Mouse (Mus musculus): ENCODE results near the gene Dpp6. TPM values are rescaled to one million over a fixed set of nuclear protein-coding genes. Genes with fewer than 3 reads are reported as not detected.

Dpp6 gene
- total and polyA plus RNA-seq, 3 experiments, result not detected

DNA sequence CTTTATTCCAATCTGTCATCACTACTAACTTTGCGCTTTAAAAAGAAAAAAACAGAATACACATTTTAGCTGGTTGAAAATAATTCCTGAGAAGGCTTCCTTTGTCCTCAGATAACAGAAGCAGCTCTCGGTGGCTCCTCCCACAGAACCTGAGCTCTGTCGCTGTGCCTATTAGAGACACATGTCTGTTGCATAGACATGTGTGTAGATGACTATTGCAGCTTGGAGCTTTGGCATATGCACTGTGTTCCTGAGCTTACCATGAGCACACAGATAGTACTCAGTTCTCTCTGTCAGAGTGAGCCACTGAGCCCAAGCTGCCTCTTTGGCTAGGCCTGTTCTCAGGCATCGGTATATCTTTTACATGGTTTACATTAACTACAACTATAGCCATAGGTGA is 732.3 kb downstream of the Dpp6 start:
- Histone ChIP-seq H3K27me3 (ENCODE audit: control insufficient read depth in 1 of 2, insufficient read depth in 2 of 2, low read length in 2 of 2) (no peaks in the 10 kb centered on the region), H3K4me1 (ENCODE audit: control insufficient read depth in 1 of 2, insufficient read depth in 2 of 2, low read length in 2 of 2) (no peaks in the 10 kb centered on the region), H3K9ac (ENCODE audit: control insufficient read depth, low read depth, low read length, poor library complexity, severe bottlenecking) (no peak overlapping the region), H3K36me3 (ENCODE audit: control insufficient read depth in 1 of 2, insufficient read depth in 2 of 2, low read length in 2 of 2) (no peaks in the 10 kb centered on the region), H3K27ac (ENCODE audit: control insufficient read depth, low read depth, low read length) (no peak overlapping the region), H3K4me3 (ENCODE audit: control insufficient read depth in 1 of 2, insufficient read depth in 1 of 2, low read depth in 2 of 2, low read length in 2 of 2) (no peak overlapping the region), H3K9me3 (replicated peaks; ENCODE audit: insufficient read depth, low read length) (no peaks in the 10 kb centered on the region), H3K79me2 (ENCODE audit: control insufficient read depth, insufficient read depth, low read length, poor library complexity) (no peaks in the 10 kb centered on the region)
- no peak for DNase-seq (ENCODE audit: low read depth, low spot score)
- no peak for TF ChIP-seq MAZ (IDR thresholded peaks at IDR 0.05; ENCODE audit: low read depth, low read length)
- no peak for TF ChIP-seq ZNF384 (IDR thresholded peaks at IDR 0.05; ENCODE audit: low read depth, low read length)
- TF ChIP-seq TBP (IDR thresholded peaks at IDR 0.05; ENCODE audit: low read depth, low read length), result no peak
- TF ChIP-seq JUND (IDR thresholded peaks at IDR 0.05; ENCODE audit: low read depth, low read length), result no peak
- TF ChIP-seq ETS1 (IDR thresholded peaks at IDR 0.05; ENCODE audit: low read depth, low read length), result no peak
- no peak for TF ChIP-seq KAT2A (conservative IDR thresholded peaks at IDR 0.05; ENCODE audit: low read depth, low read length)
- no peak for TF ChIP-seq POLR2AphosphoS2 (IDR thresholded peaks at IDR 0.05; ENCODE audit: low read length)
- no peak for TF ChIP-seq ELF1 (IDR thresholded peaks at IDR 0.05; ENCODE audit: low read depth, low read length)
- no peak for TF ChIP-seq USF2 (IDR thresholded peaks at IDR 0.05; ENCODE audit: borderline replicate concordance in 1 of 2, insufficient read depth in 1 of 2, low read depth in 1 of 2, low read length in 2 of 2)

GRCm38 (mm10) chr5:27565700-27566099 is 748.7 kb downstream of the Dpp6 start:
- no peak overlapping the region for H3K9ac ChIP-seq (ENCODE audit: control insufficient read depth, low read depth, low read length, poor library complexity, severe bottlenecking)
- H3K36me3 ChIP-seq (ENCODE audit: control insufficient read depth in 1 of 2, insufficient read depth in 2 of 2, low read length in 2 of 2), result no peaks in the 10 kb centered on the region
- H3K4me1 ChIP-seq (ENCODE audit: control insufficient read depth in 1 of 2, insufficient read depth in 2 of 2, low read length in 2 of 2), result no peaks in the 10 kb centered on the region
- H3K4me3 ChIP-seq (ENCODE audit: control insufficient read depth in 1 of 2, insufficient read depth in 1 of 2, low read depth in 2 of 2, low read length in 2 of 2), result no peak overlapping the region
- no peaks in the 10 kb centered on the region for H3K27me3 ChIP-seq (ENCODE audit: control insufficient read depth in 1 of 2, insufficient read depth in 2 of 2, low read length in 2 of 2)
- H3K79me2 ChIP-seq (ENCODE audit: control insufficient read depth, insufficient read depth, low read length, poor library complexity), result no peaks in the 10 kb centered on the region
- no peaks in the 10 kb centered on the region for H3K9me3 ChIP-seq (replicated peaks; ENCODE audit: insufficient read depth, low read length)
- H3K27ac ChIP-seq (ENCODE audit: control insufficient read depth, low read depth, low read length), result no peak overlapping the region
- TF ChIP-seq RCOR1 (IDR thresholded peaks at IDR 0.05; ENCODE audit: low read depth, low read length), result no peak
- no peak for DNase-seq (ENCODE audit: low read depth, low spot score)

- Histone ChIP-seq H3K9ac (ENCODE audit: control insufficient read depth, low read depth, low read length, poor library complexity, severe bottlenecking) (no peak overlapping the region), H3K79me2 (ENCODE audit: control insufficient read depth, insufficient read depth, low read length, poor library complexity) (no peaks in the 10 kb centered on the region), H3K27me3 (ENCODE audit: control insufficient read depth in 1 of 2, insufficient read depth in 2 of 2, low read length in 2 of 2) (no peaks in the 10 kb centered on the region), H3K4me1 (ENCODE audit: control insufficient read depth in 1 of 2, insufficient read depth in 2 of 2, low read length in 2 of 2) (no peaks in the 10 kb centered on the region), H3K36me3 (ENCODE audit: control insufficient read depth in 1 of 2, insufficient read depth in 2 of 2, low read length in 2 of 2) (no peaks in the 10 kb centered on the region), H3K4me3 (ENCODE audit: control insufficient read depth in 1 of 2, insufficient read depth in 1 of 2, low read depth in 2 of 2, low read length in 2 of 2) (no peak overlapping the region), H3K9me3 (replicated peaks; ENCODE audit: insufficient read depth, low read length) (no peaks in the 10 kb centered on the region), H3K27ac (ENCODE audit: control insufficient read depth, low read depth, low read length) (no peak overlapping the region)
- DNase-seq (ENCODE audit: low read depth, low spot score), result no peak
- TF ChIP-seq MAFK (IDR thresholded peaks at IDR 0.05; ENCODE audit: borderline replicate concordance, low read depth, low read length) (no peak), ZKSCAN1 (IDR thresholded peaks at IDR 0.05; ENCODE audit: low read depth, low read length) (no peak), SIN3A (IDR thresholded peaks at IDR 0.05; ENCODE audit: low read length) (no peak), CHD1 (IDR thresholded peaks at IDR 0.05; ENCODE audit: low read depth, low read length) (no peak), POLR2AphosphoS2 (IDR thresholded peaks at IDR 0.05; ENCODE audit: low read length) (no peak), ZC3H11A (IDR thresholded peaks at IDR 0.05; ENCODE audit: low read depth, low read length) (no peak), SMC3 (IDR thresholded peaks at IDR 0.05; ENCODE audit: low read depth, low read length) (no peak), E2F4 (IDR thresholded peaks at IDR 0.05; ENCODE audit: borderline replicate concordance, low read depth, low read length) (no peak), CTCF (IDR thresholded peaks at IDR 0.05 in 2 of 3, conservative IDR thresholded peaks at IDR 0.05 in 1 of 3; ENCODE audit: control insufficient read depth in 1 of 3, insufficient read depth in 1 of 3, low read depth in 2 of 3, low read length in 3 of 3, poor library complexity in 1 of 3, severe bottlenecking in 1 of 3) (no peak)
These were observed 771.2 kb downstream of the Dpp6 start for GRCm38 (mm10) chr5:27587970-27588758.

All from MEL (cell line).